Mouse (Mus musculus): ENCODE data around the gene Usp28.

DNA sequence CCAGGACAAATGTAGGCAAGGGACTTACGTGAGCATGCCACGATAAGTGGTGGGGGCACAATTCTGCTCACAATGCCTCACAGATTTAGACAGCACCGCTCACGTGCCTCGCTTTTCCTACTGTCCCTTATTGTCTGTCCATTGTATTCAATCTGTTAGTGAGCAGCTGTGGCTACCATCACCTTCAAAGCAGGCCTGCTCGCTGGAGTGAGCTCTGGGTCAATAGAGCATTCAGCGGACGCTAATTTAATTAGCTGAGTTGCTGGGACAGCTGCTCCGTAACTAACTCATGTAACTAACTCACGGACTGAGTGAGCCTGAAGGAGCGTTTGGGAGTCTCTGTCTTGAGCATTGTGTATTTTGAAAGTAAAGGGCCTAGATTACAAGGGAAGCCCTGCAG is 102.1 kb downstream of the Usp28 start:
- TF ChIP-seq CTCF (IDR thresholded peaks at IDR 0.05; ENCODE audit: borderline replicate concordance, insufficient read depth, low read depth, low read length) (no peak), POLR2A (IDR thresholded peaks at IDR 0.05; ENCODE audit: borderline replicate concordance, insufficient read depth, low read length) (no peak)

Data from cerebellum, adult 2 months (tissue).